Comparison of ENCODE assay signal across 26 mouse cellular contexts in genomic region chr4:125553754-125554153, GRCm38 (mm10).
"Had no signal": no experiment of that assay in that cellular context is flagged by ENCODE, and none has a peak within 500 bp of the region (broad histone marks: within the 10 kb centered on the region; RNA-seq: fewer than 3 reads in every experiment).

No protein-coding gene starts in this region.

- H3K4me1 ChIP-seq: heart, embryonic 13.5 days; heart, embryonic 15.5 days; limb, embryonic 15.5 days; liver, embryonic 12.5 days had no signal

- H3K4me3 ChIP-seq: gastrocnemius, adult 2 months; heart, adult 2 months; heart, embryonic 13.5 days; heart, embryonic 15.5 days; hindbrain, embryonic 13.5 days; hindbrain, embryonic 15.5 days; kidney, embryonic 15.5 days; limb, embryonic 13.5 days; limb, embryonic 15.5 days; liver, embryonic 12.5 days had no signal

- H3K36me3 ChIP-seq: heart, embryonic 13.5 days; heart, embryonic 15.5 days; hindbrain, embryonic 13.5 days; hindbrain, embryonic 15.5 days; kidney, embryonic 15.5 days; limb, embryonic 13.5 days; limb, embryonic 15.5 days; liver, embryonic 12.5 days had no signal

- DNase-seq: gastrocnemius, adult 2 months; gastrocnemius, postnatal 14 days; gastrocnemius, postnatal 36 days; heart, adult 11 months; heart, adult 2 months; heart, postnatal 14 days; heart, postnatal 36 days; kidney, adult 11 months; kidney, adult 2 months; kidney, adult 9 months; kidney, postnatal 14 days; kidney, postnatal 36 days; layer of hippocampus, adult 9-11 months; layer of hippocampus, postnatal 36 days; left cerebral cortex, postnatal 4 days had no signal

- H3K27me3 ChIP-seq: hindbrain, embryonic 15.5 days; liver, embryonic 12.5 days had no signal

- H3K27ac ChIP-seq: gastrocnemius, adult 2 months; heart, adult 2 months; heart, embryonic 13.5 days; heart, embryonic 15.5 days; hindbrain, embryonic 13.5 days; hindbrain, embryonic 15.5 days; hindbrain, postnatal 0 days; kidney, embryonic 15.5 days; kidney, postnatal 0 days; limb, embryonic 13.5 days; limb, embryonic 15.5 days; liver, embryonic 12.5 days; liver, embryonic 14.5 days had no signal
